Mouse (Mus musculus) right cerebral cortex, adult 2 months (tissue): ENCODE measurements around the gene Spats2.
"Not testable (repeated sequence)": the region's sequence is repeated elsewhere in the genome, so short reads cannot be mapped to it uniquely, and the experiment has no call there.

ENCODE experiments used
- DNase-seq, 2 experiments: peaks; one replicate each; pipeline ENCODE4 v3.0.0; 2021 to 2022; ENCODE audit warnings: low spot score in 2 of 2

Spats2 gene

DNA sequence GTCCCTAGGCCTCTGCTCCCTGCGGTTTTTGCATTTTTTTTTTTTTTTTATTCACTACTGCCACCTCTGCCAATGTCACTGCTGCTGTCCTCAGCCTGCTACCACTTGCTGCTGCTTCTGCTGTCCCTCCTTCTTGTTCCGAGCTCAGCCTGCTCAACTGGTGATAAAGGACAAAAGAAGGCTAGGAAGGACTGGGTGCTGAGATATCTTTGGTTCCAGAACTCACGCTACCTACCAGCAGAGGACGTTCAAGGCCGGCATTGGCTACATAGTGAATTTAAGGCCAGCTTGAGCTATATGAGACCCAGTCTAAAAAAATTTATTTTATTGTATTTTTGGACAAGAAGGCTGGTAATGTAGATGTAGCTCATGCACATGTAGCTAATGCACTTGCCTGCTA lies 12.7 kb downstream of the Spats2 start:
- DNase-seq, result no peak

DNA sequence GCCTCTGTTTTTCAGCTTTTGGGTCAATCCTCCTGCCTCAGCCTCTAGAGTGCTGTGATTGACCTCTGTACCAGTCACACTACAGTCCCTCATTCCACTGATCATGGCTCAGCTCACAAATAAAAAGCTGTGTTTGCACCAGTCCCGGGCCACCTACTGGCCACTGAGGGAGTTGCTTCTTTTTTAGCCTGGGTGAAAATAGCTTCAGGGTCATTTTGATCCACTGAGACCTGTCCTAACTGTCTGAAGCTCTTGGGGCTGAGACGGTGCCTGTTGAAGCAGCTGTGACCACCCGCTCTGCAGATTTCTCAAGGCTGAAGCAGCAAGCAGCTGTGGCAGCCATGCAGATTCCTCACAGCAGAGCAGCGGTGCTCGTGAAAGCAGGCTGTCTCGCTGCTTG lies 14.0 kb downstream of the Spats2 start:
- DNase-seq, result peak; percentile 31 to 34

DNA sequence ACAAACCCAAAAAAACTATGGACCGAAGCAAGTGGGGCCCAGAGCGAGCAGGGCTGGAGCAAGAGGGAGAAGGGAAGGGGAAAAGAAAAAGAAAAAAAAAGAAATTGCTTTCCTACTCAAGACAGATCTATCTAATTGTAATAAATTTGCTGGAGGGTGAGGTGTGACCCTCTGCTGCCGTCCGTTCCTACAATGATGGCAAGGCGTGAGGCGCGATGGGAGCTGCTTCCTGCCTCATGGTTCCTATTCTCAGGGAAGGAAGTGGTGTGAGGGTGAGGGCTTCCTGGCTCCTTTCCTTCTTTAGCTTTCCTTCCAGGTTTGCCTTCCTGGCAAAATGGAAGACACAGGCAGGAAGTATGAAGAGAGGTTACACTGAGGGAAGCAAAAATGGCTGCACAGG lies 24.8 kb downstream of the Spats2 start:
- DNase-seq, result no peak

DNA sequence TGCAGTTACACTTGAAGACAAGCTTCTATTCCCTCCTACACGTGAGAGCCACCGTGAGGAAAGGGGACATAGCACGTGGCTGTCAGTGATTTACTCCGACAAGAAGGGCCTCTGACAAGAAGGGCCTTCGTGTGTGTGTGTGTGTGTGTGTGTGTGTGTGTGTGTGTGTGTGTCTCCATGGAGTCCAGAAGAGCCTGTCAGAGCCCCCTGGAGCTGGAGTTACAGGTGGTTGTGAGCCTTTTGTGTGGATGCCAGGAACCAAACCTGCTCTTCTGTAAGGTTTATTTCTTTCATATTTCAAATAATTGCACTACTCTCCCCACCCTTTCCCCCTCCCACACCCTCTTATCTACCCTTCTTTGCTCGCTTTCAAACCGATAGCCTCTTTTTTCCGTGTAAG lies 25.6 kb downstream of the Spats2 start:
- no peak for DNase-seq

DNA sequence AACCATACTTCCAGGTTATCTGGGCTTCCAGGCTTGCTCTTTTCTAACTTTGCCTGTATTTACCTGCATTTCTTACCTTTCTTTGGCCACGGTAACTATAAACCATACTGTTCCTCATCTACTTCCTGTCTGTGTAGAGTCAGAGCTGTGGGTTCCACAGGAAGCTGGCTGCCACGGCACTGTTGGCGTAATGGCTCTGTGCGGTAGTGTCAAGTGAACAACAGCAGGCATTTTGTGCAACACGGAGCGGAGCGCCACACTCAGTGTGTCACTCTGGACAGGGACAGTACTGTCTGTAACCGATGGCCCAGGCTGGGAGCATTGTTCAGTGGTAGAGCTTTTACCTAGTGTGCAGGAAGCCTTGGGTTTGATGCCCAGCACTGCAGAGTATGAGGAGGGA lies 27.8 kb downstream of the Spats2 start:
- no peak for DNase-seq

DNA sequence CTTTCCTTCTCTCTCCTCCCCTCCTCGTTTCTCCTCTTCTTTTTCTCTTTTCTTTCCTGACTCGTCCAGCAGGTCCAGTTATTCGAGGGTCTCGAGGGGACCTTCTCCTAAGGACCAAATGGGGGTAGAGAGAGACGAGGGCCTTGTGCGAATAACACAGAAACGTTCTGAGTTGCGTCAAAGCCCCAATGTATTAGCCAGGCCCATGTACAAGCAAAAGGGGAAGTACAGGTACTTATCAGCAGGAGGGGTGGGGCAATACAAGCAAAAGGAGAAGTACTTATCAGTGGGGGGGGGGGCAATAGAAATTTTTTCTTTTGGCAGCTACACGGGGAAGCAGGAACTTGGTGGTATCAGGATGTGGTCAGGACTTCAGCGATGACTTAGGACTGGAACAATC lies 28.8 kb downstream of the Spats2 start:
- DNase-seq, result not testable (repeated sequence)

DNA sequence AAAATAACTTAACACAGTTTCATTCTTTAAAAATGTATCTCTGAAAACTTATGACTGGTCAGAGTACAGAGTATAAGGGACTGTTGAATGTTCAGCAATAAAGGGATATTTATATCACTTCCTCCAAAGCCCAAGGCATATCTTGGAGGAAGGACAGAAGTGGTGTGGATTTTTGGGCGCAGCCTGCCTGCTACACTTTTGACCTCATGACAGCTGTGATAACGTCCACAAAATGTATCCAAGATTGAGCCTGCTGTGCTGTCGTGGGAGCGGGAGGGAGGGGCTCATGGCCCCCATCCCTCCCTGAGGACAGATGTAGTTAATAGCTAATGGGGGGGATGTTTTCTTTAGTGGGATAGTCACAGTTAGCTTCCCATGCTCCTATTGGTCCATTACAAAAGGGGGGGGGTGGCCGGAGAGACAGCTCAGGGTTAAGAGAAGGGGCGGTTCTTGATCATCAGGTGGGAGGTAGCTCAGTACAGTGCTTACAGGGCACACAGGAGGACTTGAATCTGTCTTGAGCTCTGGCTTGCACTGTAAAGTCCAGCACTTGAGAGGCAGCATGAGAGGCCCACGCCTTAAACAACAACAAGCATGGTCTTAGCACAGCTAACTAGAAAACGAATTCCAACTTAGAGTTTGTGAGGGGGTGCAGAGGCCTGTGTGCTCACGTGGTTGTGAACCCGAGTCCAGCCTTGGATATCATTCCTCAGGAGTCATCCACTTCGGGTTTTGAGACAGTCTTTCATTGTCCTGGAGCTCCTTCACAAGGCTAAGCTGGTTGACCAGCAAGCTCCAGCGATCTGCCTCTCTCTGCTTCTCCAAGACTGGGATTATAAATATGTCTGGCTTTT lies 38.0 kb downstream of the Spats2 start:
- DNase-seq, result no peak

DNA sequence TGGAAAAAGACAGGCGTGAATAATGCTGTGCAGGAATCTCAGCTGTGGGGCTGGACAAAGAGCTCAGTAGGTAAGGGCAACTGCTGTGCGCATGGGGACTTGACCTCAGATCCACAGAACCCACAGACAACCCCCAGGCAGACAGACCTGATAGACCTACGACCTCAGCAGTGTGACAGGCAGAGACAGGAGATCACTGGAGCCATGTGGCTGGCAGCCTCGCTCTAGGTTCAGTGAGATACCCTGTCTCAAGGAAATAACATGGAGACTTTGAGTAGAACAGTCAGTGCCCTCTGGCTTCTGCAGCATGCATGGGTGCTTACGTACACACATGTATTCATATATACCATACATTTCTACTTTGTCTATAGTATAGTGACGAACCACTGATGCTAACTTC lies 46.4 kb downstream of the Spats2 start:
- DNase-seq, result no peak

DNA sequence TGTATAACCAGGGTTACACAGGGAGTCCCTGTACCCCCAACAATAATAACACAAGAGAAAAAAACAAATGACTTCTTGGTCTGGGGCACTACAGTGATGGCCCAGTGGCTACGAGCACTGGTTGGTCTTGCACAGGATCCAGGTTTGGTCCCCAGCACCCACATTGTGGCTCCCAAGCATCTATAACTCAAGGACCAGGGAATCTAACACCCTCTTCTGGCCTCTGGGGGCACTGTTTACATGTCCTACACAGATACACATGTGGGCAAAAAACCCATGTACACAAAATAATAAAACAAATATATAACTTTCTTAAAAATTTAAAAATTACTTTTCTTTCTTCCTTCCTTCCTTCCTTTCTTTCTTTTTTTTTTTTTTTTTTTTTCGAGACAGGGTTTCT lies 53.9 kb downstream of the Spats2 start:
- DNase-seq, result no peak

DNA sequence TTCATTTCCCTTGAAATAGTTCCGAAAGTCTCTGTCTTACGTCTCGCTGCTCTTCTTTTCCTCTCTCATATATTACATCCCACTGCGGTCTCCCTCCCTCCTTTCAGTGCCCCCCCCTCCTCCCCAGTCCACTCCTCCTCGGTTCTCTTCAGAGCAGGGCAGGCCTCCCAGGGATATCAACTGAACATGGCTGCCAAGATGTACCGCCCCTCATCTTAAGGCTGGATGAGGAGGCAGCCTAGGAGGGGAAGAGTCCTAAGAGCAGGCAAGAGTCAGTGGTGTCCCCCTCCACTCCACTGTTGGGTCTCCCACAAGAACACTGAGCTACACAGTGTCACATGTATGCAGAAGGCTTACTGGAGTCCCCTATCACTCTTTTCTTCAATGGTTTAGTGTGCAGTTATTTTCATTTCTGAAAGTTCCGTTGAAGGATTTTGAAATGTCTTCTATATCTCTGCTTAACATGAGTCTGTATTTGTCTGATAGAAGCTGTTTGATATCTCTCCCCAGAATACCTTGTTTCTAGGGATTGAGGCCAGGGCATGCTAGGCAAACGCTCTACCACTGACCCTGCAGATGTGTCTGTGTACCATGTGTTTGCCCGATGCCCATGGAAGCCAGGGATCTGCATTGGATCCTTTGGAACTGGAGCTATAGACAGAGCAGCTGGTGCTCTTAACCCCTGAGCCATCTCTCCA lies 58.6 kb downstream of the Spats2 start:
- no peak for DNase-seq

DNA sequence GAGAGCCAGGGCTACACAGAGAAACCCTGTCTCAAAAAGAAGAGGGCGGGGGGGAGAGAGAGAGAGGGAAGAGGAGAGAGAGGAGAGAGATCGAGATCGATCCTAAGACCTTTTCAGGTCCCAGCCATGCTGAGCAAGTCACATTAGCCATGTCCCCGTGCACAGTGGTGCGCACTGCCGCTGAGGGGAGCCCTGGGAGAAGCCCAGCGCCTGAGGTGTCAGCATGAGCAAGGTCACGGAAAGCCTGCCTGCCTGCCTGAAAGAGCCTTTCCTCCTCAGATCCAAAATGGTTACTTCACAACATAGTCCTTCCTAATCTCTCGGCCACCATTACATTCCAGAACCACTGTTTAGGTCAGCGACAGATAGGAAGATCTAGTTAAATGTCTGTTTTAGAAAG lies 68.6 kb downstream of the Spats2 start:
- no peak for DNase-seq

DNA sequence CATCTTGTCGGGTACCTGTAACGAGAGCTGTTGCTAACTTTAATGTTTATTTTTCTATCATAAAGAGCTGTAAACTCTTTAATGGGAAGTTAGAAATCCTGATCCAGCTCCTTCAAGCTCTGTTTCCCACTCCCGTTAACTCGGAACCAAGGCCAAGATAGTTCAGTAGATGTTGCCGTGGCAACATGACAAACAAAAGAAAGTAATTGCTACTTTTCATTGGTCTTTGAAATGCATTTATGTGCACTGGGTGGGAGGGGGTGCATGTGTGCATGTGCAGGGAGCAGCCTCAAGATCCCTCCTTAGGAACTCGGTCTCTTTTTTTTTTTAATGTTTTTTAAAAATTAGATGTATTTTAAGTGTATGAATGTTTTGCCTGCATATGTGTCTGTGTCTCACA lies 69.3 kb downstream of the Spats2 start:
- no peak for DNase-seq

DNA sequence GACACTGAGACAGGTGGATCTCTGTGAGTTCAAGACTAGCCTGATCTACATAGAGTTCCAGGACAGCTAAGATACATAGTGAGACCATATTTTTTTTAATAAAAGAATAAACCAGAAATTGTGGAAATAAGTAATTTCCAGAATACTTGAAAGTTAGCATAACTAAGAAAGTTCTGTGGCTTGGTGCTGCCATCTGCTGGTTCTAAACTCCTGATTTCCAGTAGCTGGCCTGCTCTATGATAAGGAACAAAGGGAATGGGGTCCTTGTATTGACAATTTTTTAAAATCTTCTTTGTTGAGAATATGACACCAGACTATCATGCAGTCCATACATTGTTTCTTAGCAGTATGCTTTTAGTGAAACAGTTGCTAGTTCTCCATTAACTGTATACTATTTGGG lies 73.0 kb downstream of the Spats2 start:
- DNase-seq, result peak; percentile 46 to 63

DNA sequence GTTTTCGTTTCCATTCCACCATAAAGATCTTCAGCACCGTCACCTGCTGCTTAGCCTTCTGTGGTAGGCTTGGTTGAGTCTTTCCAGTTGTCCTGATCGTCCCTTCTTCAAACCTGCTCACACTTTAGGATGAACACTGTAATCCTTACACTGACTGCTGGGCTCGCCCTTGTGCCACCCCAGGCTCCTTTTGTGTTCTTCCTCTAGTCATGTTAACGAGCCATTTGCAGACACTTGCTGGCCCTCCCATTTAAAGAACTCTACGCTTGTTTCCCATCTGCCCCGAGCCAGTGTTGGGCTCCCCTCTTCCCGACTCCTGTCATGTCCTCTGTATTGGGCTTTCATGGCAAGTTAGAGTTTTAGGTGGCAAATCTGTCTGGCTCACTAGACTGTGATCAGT lies 80.2 kb downstream of the Spats2 start:
- no peak for DNase-seq

DNA sequence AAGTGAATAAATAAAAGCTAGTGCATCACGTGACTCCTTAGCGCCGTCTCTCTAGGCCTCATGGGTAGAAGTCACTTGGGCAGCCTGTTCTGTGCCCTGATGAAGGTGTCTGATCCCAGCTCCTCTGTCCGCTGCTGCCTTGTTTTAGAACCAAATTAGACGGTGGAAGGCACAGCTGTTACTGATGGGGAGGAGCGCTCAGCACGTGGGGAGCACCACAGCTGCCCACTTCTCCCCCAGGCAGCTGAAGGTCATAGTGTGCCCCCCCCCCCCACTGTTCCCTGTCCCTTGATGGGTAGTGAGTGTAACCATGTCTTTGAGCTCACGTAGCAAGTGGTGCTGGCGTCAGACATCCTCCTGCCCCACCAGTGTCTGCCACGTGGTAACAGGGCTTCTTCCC lies 87.5 kb downstream of the Spats2 start:
- DNase-seq, result no peak

DNA sequence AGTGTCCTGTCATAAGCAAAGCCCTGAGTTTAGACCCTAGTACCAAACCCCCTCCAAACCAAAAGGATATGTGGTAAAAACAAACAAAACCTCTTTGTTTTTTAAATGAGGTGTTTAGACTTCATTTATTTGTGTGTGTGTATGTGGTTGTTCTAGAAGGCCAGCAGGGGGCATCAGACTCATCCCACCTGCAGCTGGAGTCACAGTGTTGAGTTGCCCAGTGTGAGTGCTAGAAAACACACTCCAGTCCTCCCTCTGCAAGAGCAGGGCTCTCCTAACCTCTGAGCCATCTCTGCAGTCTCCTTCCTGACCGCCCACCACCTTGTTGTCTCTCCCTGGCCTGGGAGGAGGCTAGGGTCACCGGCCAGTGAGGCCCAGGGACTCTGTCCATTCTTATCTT lies 89.2 kb downstream of the Spats2 start:
- DNase-seq, result no peak

DNA sequence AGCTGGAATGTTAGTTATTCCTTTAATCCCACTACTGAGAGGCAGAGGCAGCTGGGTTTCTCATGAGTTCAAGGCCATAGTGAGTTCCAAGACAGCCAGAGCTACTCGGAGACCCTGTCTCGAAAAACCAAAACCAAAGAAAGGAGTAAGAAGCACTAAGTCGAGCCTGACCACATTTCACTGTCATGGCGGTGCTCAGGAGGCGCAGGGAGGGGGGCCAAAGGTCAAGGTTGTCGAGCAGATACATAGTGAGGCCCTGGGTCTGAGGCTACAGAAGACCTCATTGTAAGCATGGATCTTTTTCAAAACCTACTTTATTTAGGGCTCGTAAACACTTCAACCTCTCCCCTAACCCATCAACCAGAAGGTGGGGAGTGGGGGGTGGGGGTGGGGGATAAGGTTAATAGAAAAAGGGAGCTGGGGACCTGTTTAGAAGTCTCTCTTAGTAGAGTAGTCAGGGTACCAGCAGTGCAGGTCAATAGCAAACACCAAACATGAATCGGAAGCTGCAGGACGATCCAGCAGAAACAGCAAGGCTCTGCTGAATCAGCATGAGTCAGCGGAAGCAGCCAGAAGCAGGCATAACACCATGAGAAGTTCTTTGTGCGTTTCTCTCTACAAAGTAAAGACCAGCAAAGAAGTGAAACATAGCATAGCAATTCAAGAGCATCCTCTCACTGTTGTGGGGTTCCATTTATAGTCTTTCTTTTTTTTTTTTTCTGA lies 90.2 kb downstream of the Spats2 start:
- no peak for DNase-seq

DNA sequence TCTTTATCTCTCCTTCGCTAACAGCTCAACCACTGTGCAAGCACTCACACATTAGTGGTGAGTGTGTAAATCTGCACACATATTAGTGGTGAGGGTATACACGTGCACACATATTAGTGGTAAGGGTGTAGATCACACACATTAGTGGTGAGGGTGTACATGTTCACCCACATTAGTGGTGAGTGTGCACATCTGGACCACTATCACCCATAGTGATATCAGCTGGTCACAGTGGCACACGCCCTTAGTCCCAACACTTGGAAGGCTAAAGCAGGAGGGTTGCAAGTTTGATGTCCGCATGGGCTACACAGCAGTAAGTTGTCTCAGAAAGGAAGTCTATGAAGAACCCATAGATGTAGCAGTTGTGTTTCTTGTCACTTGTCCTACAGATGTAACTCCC lies 91.9 kb downstream of the Spats2 start:
- no peak for DNase-seq

DNA sequence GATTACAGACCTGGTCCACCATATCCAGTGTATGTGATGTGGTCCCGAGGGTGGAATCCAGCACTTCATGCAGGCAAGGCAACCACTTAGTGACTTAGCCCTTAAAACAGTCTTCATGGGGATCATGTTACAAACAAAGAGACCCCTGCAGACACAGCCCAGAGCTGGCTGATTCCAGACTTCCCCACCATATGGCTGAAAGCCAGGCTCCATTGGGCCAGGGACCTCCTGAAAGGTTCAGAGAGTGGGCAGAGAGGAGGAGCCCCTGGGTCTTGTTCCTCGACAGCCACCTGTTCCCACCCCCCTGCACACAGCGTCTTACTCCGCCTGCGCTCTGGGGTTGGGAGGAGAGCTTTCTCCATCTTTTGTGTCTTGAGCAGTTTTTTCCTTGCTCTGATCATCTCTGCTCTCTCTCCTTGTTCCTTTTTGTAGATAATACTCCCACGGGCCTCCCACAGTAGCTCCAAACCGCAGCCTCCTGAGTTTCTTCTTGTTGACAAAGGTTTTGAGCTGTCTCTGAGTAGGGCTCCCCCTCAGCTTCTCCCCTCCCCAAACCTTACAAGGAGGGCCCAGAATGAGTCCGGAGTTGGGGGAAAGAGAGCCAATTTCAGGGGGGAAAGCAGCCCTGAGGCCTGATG lies 95.7 kb downstream of the Spats2 start:
- DNase-seq, result peak; percentile 49 to 51

DNA sequence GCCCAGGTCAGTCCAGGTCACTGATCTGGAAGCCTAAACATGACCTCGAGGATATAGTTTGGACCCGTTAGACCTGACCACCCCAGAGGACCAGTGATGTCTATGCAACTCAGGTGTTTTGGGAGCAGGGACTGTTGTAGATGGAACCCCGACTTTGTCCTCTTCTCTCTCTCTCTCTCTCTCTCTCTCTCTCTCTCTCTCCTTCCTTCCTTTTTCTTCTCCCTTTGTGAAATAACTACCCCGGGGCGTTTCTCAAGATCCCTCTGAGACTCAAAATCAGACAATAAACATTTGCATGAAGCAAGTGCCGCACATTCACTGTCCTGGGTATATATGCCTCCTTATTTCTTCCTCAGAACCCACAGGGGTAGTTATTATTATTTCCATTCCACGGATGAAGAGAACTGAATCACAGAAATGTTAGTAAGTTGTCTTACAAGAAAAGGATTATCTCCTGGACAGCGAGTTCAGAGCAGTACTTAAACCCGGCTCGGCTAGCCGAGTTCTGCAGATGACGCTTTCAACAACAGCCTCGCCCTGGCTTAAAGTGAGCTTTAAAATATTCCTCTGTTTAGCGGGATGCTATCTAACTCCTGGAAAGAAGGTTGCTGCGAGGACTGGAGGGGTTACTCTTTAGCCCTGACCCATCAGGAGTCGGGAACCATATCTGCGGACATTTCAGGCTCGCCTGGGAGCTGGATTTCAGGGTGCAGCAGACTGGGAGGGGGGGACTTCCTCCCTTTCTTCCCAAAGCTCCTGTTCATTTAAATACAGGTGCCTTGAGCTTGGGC lies 97.3 kb downstream of the Spats2 start:
- peak in 1 of 2 experiments; percentile 22 for DNase-seq

DNA sequence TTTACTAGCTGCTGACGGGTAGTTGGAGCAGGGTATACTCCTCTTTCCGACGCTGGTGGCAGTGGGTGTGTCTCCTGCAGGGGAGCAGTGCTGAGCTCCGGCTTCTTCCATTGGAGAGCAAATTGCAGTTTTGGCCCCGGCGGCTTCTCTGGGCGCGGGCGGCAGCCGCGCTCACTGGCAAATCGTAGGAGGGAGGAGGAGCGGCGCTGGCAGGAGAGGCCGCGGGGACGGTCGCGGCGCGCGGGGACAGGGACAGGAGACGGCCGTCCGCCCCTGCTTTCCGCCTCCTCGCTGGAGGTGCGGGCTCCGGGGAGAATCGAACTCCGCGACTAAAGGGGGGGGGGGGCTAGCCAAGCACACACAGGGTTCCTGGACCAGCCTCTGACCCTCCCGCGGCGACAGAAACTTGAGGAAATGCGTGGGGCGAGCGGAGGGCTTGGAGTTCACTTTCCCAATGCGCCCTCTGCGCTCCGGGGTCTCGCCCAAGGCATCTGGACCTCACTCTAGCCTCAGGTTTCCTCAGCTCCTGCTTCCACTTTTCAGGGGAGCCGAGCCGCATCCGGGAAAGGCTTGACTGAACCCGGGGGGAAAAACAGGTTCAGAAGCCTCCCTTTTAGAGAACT lies 98.0 kb downstream of the Spats2 start:
- DNase-seq, result peak; percentile 77 to 80
